Mouse (Mus musculus): Measurements from ENCODE around the gene Gpsm3. TPM values are rescaled to one million over a fixed set of nuclear protein-coding genes. Genes with fewer than 3 reads are reported as not detected.

Gene Gpsm3
- polyA plus RNA-seq, 1 experiment = 1.9 TPM

GRCm38 (mm10) chr17:34564796-34565195 is 24.8 kb upstream of the Gpsm3 start:
- H3K4me3 ChIP-seq (ENCODE audit: control insufficient read depth, low read depth, low read length) = no peak overlapping the region
- H3K36me3 ChIP-seq (ENCODE audit: control insufficient read depth, insufficient read depth, low read length) = no peaks in the 10 kb centered on the region
- no peaks in the 10 kb centered on the region for H3K27me3 ChIP-seq (ENCODE audit: control insufficient read depth, insufficient read depth, low read length)
- TF ChIP-seq POLR2A (IDR thresholded peaks at IDR 0.05; ENCODE audit: control insufficient read depth, low read depth, low read length) = no peak
- TF ChIP-seq CTCF (IDR thresholded peaks at IDR 0.05; ENCODE audit: control insufficient read depth, insufficient read depth, insufficient replicate concordance, low read depth, low read length) = no peak
- H3K27ac ChIP-seq (ENCODE audit: control insufficient read depth, insufficient read depth, low read depth, low read length) = peak overlapping the region; percentile 23
- H3K4me1 ChIP-seq (ENCODE audit: control insufficient read depth, insufficient read depth, low read length) = peaks cover 7% of the 10 kb centered on the region

DNA sequence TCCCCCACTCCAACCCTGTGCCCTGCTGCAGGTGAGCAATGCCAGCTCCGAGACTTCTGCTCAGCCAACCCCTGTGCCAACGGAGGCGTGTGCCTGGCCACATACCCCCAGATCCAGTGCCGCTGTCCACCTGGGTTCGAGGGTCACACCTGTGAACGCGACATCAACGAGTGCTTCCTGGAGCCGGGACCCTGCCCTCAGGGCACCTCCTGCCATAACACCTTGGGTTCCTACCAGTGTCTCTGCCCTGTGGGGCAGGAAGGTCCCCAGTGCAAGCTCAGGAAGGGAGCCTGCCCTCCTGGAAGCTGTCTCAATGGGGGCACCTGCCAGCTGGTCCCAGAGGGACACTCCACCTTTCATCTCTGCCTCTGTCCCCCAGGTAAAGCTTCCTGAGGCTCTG is 22.3 kb upstream of the Gpsm3 start:
- Histone ChIP-seq H3K27ac (ENCODE audit: control insufficient read depth, insufficient read depth, low read depth, low read length) (no peak overlapping the region), H3K4me3 (ENCODE audit: control insufficient read depth, low read depth, low read length) (no peak overlapping the region), H3K4me1 (ENCODE audit: control insufficient read depth, insufficient read depth, low read length) (peaks cover 6% of the 10 kb centered on the region), H3K36me3 (ENCODE audit: control insufficient read depth, insufficient read depth, low read length) (no peaks in the 10 kb centered on the region), H3K27me3 (ENCODE audit: control insufficient read depth, insufficient read depth, low read length) (no peaks in the 10 kb centered on the region)
- no peak for TF ChIP-seq CTCF (IDR thresholded peaks at IDR 0.05; ENCODE audit: control insufficient read depth, insufficient read depth, insufficient replicate concordance, low read depth, low read length)
- TF ChIP-seq POLR2A (IDR thresholded peaks at IDR 0.05; ENCODE audit: control insufficient read depth, low read depth, low read length) = no peak

GRCm38 (mm10) chr17:34568421-34568820 is 21.2 kb upstream of the Gpsm3 start:
- TF ChIP-seq CTCF (IDR thresholded peaks at IDR 0.05; ENCODE audit: control insufficient read depth, insufficient read depth, insufficient replicate concordance, low read depth, low read length) (no peak), POLR2A (IDR thresholded peaks at IDR 0.05; ENCODE audit: control insufficient read depth, low read depth, low read length) (no peak)

GRCm38 (mm10) chr17:34569919-34570318 is 19.7 kb upstream of the Gpsm3 start:
- Histone ChIP-seq H3K4me1 (ENCODE audit: control insufficient read depth, insufficient read depth, low read length) (peaks cover 8% of the 10 kb centered on the region), H3K27me3 (ENCODE audit: control insufficient read depth, insufficient read depth, low read length) (no peaks in the 10 kb centered on the region), H3K36me3 (ENCODE audit: control insufficient read depth, insufficient read depth, low read length) (no peaks in the 10 kb centered on the region), H3K4me3 (ENCODE audit: control insufficient read depth, low read depth, low read length) (no peak overlapping the region), H3K27ac (ENCODE audit: control insufficient read depth, insufficient read depth, low read depth, low read length) (no peak overlapping the region)
- TF ChIP-seq POLR2A (IDR thresholded peaks at IDR 0.05; ENCODE audit: control insufficient read depth, low read depth, low read length) = no peak
- TF ChIP-seq CTCF (IDR thresholded peaks at IDR 0.05; ENCODE audit: control insufficient read depth, insufficient read depth, insufficient replicate concordance, low read depth, low read length) = no peak

More at GRCm38 (mm10) chr17:34568421-34568820, 21.2 kb upstream of the Gpsm3 start:
- Histone ChIP-seq H3K27ac (ENCODE audit: control insufficient read depth, insufficient read depth, low read depth, low read length) (no peak overlapping the region), H3K4me3 (ENCODE audit: control insufficient read depth, low read depth, low read length) (no peak overlapping the region), H3K36me3 (ENCODE audit: control insufficient read depth, insufficient read depth, low read length) (no peaks in the 10 kb centered on the region), H3K4me1 (ENCODE audit: control insufficient read depth, insufficient read depth, low read length) (peaks cover 8% of the 10 kb centered on the region), H3K27me3 (ENCODE audit: control insufficient read depth, insufficient read depth, low read length) (no peaks in the 10 kb centered on the region)

GRCm38 (mm10) chr17:34571875-34572274 is 17.7 kb upstream of the Gpsm3 start:
- Histone ChIP-seq H3K4me3 (ENCODE audit: control insufficient read depth, low read depth, low read length) (no peak overlapping the region), H3K4me1 (ENCODE audit: control insufficient read depth, insufficient read depth, low read length) (peaks cover 8% of the 10 kb centered on the region), H3K36me3 (ENCODE audit: control insufficient read depth, insufficient read depth, low read length) (no peaks in the 10 kb centered on the region), H3K27ac (ENCODE audit: control insufficient read depth, insufficient read depth, low read depth, low read length) (no peak overlapping the region), H3K27me3 (ENCODE audit: control insufficient read depth, insufficient read depth, low read length) (no peaks in the 10 kb centered on the region)
- TF ChIP-seq CTCF (IDR thresholded peaks at IDR 0.05; ENCODE audit: control insufficient read depth, insufficient read depth, insufficient replicate concordance, low read depth, low read length) (peak; percentile 83), POLR2A (IDR thresholded peaks at IDR 0.05; ENCODE audit: control insufficient read depth, low read depth, low read length) (no peak)

DNA sequence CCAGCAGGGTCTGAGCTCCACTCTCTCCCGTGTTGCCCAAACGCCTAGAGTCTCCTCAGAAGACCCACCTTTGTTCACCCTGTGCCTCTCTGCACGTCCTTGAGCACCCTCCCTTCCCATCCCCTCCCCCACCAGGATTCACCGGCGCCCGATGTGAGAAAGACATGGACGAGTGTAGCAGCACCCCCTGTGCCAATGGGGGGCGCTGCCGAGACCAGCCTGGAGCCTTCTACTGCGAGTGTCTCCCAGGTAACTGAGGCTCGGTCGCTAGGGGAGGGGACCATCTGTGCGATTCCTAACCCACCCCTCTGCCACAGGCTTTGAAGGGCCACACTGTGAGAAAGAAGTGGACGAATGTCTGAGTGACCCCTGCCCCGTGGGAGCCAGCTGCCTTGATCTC is 17.2 kb upstream of the Gpsm3 start:
- H3K27ac ChIP-seq (ENCODE audit: control insufficient read depth, insufficient read depth, low read depth, low read length) = no peak overlapping the region
- no peak overlapping the region for H3K4me3 ChIP-seq (ENCODE audit: control insufficient read depth, low read depth, low read length)

DNA sequence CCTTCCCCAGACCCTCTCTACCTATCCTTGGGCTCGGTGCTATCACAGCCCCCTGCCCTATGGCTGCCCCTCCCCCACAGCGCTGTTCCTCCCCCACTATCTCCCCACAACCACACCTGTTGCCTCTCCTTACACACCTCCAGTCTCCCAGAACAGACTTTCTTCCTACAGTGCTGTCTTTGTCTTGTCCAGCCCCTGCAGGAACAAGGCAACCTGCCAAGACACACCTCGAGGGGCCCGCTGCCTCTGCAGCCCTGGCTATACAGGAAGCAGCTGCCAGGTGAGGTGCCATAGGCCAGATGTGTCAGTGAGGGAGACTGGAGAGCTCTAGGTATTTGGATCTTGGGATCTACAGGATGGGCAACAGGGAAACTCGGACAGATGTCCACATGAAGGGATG is 13.0 kb upstream of the Gpsm3 start:
- Histone ChIP-seq H3K27me3 (ENCODE audit: control insufficient read depth, insufficient read depth, low read length) (no peaks in the 10 kb centered on the region), H3K4me1 (ENCODE audit: control insufficient read depth, insufficient read depth, low read length) (peaks cover 8% of the 10 kb centered on the region), H3K4me3 (ENCODE audit: control insufficient read depth, low read depth, low read length) (no peak overlapping the region), H3K36me3 (ENCODE audit: control insufficient read depth, insufficient read depth, low read length) (no peaks in the 10 kb centered on the region), H3K27ac (ENCODE audit: control insufficient read depth, insufficient read depth, low read depth, low read length) (no peak overlapping the region)
- TF ChIP-seq POLR2A (IDR thresholded peaks at IDR 0.05; ENCODE audit: control insufficient read depth, low read depth, low read length) (no peak), CTCF (IDR thresholded peaks at IDR 0.05; ENCODE audit: control insufficient read depth, insufficient read depth, insufficient replicate concordance, low read depth, low read length) (no peak)

More for the DNA sequence above, 17.2 kb upstream of the Gpsm3 start:
- Histone ChIP-seq H3K36me3 (ENCODE audit: control insufficient read depth, insufficient read depth, low read length) (no peaks in the 10 kb centered on the region), H3K4me1 (ENCODE audit: control insufficient read depth, insufficient read depth, low read length) (peaks cover 8% of the 10 kb centered on the region), H3K27me3 (ENCODE audit: control insufficient read depth, insufficient read depth, low read length) (no peaks in the 10 kb centered on the region)
- TF ChIP-seq POLR2A (IDR thresholded peaks at IDR 0.05; ENCODE audit: control insufficient read depth, low read depth, low read length) (no peak), CTCF (IDR thresholded peaks at IDR 0.05; ENCODE audit: control insufficient read depth, insufficient read depth, insufficient replicate concordance, low read depth, low read length) (peak; percentile 45; the same call in 1 of the 2 replicates)

DNA sequence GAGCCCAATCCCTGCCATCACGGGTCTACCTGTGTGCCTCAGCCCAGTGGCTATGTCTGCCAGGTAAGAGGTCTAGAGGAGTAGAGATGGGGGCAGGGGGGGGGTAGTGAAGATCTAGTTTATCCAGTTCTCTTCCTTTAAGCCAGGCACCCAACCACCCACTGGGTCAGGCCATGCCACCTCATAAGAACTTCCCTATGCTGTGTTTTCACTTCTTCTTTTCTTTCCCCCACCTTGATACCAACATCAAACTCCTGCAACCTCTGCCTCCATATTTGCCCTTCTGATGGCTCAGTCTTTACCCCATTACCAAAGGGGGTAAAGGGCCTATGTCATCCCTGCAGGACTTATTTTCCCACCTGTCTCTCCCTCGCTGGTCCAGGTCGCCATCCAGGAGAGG is 11.5 kb upstream of the Gpsm3 start:
- H3K4me1 ChIP-seq (ENCODE audit: control insufficient read depth, insufficient read depth, low read length) = no peaks in the 10 kb centered on the region
- H3K36me3 ChIP-seq (ENCODE audit: control insufficient read depth, insufficient read depth, low read length) = no peaks in the 10 kb centered on the region
- H3K27ac ChIP-seq (ENCODE audit: control insufficient read depth, insufficient read depth, low read depth, low read length) = no peak overlapping the region
- H3K27me3 ChIP-seq (ENCODE audit: control insufficient read depth, insufficient read depth, low read length) = no peaks in the 10 kb centered on the region
- TF ChIP-seq CTCF (IDR thresholded peaks at IDR 0.05; ENCODE audit: control insufficient read depth, insufficient read depth, insufficient replicate concordance, low read depth, low read length) = no peak
- TF ChIP-seq POLR2A (IDR thresholded peaks at IDR 0.05; ENCODE audit: control insufficient read depth, low read depth, low read length) = no peak
- H3K4me3 ChIP-seq (ENCODE audit: control insufficient read depth, low read depth, low read length) = no peak overlapping the region
